Mouse (Mus musculus) ES-E14 (cell line): ENCODE results near the gene Zfp607a.

Experiments
- HCFC1 ChIP-seq: IDR thresholded peaks from 2 replicates; pipeline ENCODE4 v1.6.1; 2012; ENCODE audit warnings: low read length, inconsistent platforms, borderline replicate concordance; ENCODE audit not compliant: insufficient read depth
- MAFK ChIP-seq: IDR thresholded peaks from 2 replicates; pipeline ENCODE4 v1.6.1; 2014; ENCODE audit warnings: mild to moderate bottlenecking, low read depth, low read length, inconsistent platforms; ENCODE audit not compliant: insufficient read depth
- ZC3H11A ChIP-seq: IDR thresholded peaks from 2 replicates; pipeline ENCODE4 v1.6.1; 2012; ENCODE audit warnings: low read depth, mild to moderate bottlenecking, inconsistent platforms, low read length, borderline replicate concordance
- ZNF384 ChIP-seq: IDR thresholded peaks from 2 replicates; pipeline ENCODE4 v1.6.1; 2012; ENCODE audit warnings: low read depth, low read length, inconsistent platforms

- TF ChIP-seq ZNF384 (no peak), MAFK (no peak), HCFC1 (no peak), ZC3H11A (no peak)
Measured at GRCm38 (mm10) chr7:27840104-27840503, 17.2 kb upstream of the Zfp607a start.
